Comparison of ENCODE assay signal across 8 mouse cellular contexts in genomic region chr14:73524766-73525448, GRCm38 (mm10). TPM values are rescaled to one million over a fixed set of nuclear protein-coding genes. Genes with fewer than 3 reads are reported as not detected.
A peak's percentile ranks its signal among the peaks of the same experiment; 100 is the strongest.
DNase-seq lines count a peak whose midpoint lies in the region; ATAC-seq and TF ChIP-seq lines count a peak whose summit lies in the region.

TSS of gene Sucla2 (plus strand) at chr14:73525319.

- ATAC-seq in embryonic facial prominence, embryonic 15.5 days (ENCODE audit: insufficient number of reproducible peaks, low FRiP score, low TSS enrichment, low read depth): peak; percentile 99
- peak; percentile 100 for ATAC-seq in limb, embryonic 14.5 days (ENCODE audit: low FRiP score, low read depth)
- ATAC-seq in midbrain, postnatal 0 days (ENCODE audit: low FRiP score): peak; percentile 99

- peak; percentile 99 for TF ChIP-seq CTCF in bone marrow, adult 2 months (IDR thresholded peaks at IDR 0.05; ENCODE audit: control insufficient read depth, insufficient read depth, low read length)
- peak; percentile 99 for TF ChIP-seq CTCF in midbrain, postnatal 0 days (IDR thresholded peaks at IDR 0.05)

- H3K9ac ChIP-seq in embryonic facial prominence, embryonic 15.5 days: peak within 1 kb of the TSS; percentile 33; the same call in 1 of the 2 replicates
- peak within 1 kb of the TSS; percentile 62 for H3K9ac ChIP-seq in limb, embryonic 14.5 days (ENCODE audit: low read depth, low read length, severe bottlenecking)
- H3K9ac ChIP-seq in midbrain, postnatal 0 days (replicated peaks; ENCODE audit: low read length, poor library complexity, severe bottlenecking): peak within 1 kb of the TSS; percentile 48

- H3K27ac ChIP-seq in bone marrow, adult 2 months (ENCODE audit: control insufficient read depth, insufficient read depth, low read depth, low read length, poor library complexity): peak within 1 kb of the TSS; percentile 89
- H3K27ac ChIP-seq in embryonic facial prominence, embryonic 15.5 days (replicated peaks): peak within 1 kb of the TSS; percentile 90
- H3K27ac ChIP-seq in limb, embryonic 14.5 days (replicated peaks; ENCODE audit: low read depth, low read length): peak within 1 kb of the TSS; percentile 79
- H3K27ac ChIP-seq in midbrain, postnatal 0 days (ENCODE audit: low read depth, low read length): peak within 1 kb of the TSS; percentile 91

- peak; percentile 65; the same call in 1 of the 2 replicates for TF ChIP-seq POLR2A in bone marrow, adult 2 months (IDR thresholded peaks at IDR 0.05; ENCODE audit: borderline replicate concordance, control insufficient read depth, low read depth, low read length)
- no peak for TF ChIP-seq POLR2A in limb, embryonic 14.5 days (IDR thresholded peaks at IDR 0.05; ENCODE audit: borderline replicate concordance, extremely low read depth, insufficient read depth, insufficient read length)

- peak within 1 kb of the TSS; percentile 44 for H3K4me2 ChIP-seq in embryonic facial prominence, embryonic 15.5 days (replicated peaks)
- peak within 1 kb of the TSS; percentile 35 for H3K4me2 ChIP-seq in limb, embryonic 14.5 days (replicated peaks; ENCODE audit: low read depth, low read length, severe bottlenecking)
- peak within 1 kb of the TSS; percentile 36 for H3K4me2 ChIP-seq in midbrain, postnatal 0 days (ENCODE audit: low read depth, low read length, poor library complexity, severe bottlenecking)

- H3K27me3 ChIP-seq in embryonic facial prominence, embryonic 15.5 days: no peaks in the 10 kb centered on the region
- H3K27me3 ChIP-seq in limb, embryonic 14.5 days (ENCODE audit: control insufficient read depth, insufficient read depth, low read length): no peaks in the 10 kb centered on the region
- H3K27me3 ChIP-seq in midbrain, postnatal 0 days (ENCODE audit: insufficient read depth, low read length): no peaks in the 10 kb centered on the region

- H3K9me3 ChIP-seq in embryonic facial prominence, embryonic 15.5 days (replicated peaks): no peaks in the 10 kb centered on the region
- no peaks in the 10 kb centered on the region for H3K9me3 ChIP-seq in limb, embryonic 14.5 days (ENCODE audit: control insufficient read depth, low read length)
- no peaks in the 10 kb centered on the region for H3K9me3 ChIP-seq in midbrain, postnatal 0 days (ENCODE audit: low read length)

- peak; percentile 97 for DNase-seq in 416B (ENCODE audit: low read depth)
- peak; percentile 94 for DNase-seq in heart, adult 8-10 months (ENCODE audit: low spot score)
- DNase-seq in kidney, adult 9 months: peak; percentile 96
- peak; percentile 97 for DNase-seq in limb, embryonic 14.5 days (ENCODE audit: low spot score)
- DNase-seq in midbrain, postnatal 0 days (ENCODE audit: low spot score): peak; percentile 97
- DNase-seq in spleen, postnatal 14 days (ENCODE audit: low spot score in 2 of 2): peak; percentile 85 to 91

- peak within 1 kb of the TSS; percentile 73 for H3K4me3 ChIP-seq in bone marrow, adult 2 months (replicated peaks; ENCODE audit: control insufficient read depth, low read depth, low read length)
- H3K4me3 ChIP-seq in embryonic facial prominence, embryonic 15.5 days (replicated peaks): peak within 1 kb of the TSS; percentile 56
- H3K4me3 ChIP-seq in limb, embryonic 14.5 days (replicated peaks; ENCODE audit: low read length): peak within 1 kb of the TSS; percentile 48
- H3K4me3 ChIP-seq in midbrain, postnatal 0 days (ENCODE audit: low read depth, low read length): peak within 1 kb of the TSS; percentile 46

- WGBS in bone marrow, adult 2 months: under 1% methylated on average over 41 of the region's 41 CpGs
- WGBS in embryonic facial prominence, embryonic 15.5 days: under 1% methylated on average over 41 of the region's 41 CpGs
- WGBS in limb, embryonic 14.5 days: 0% methylated on average over 20 of the region's 41 CpGs
- WGBS in midbrain, postnatal 0 days: under 1% methylated on average over 36 of the region's 41 CpGs

- no peaks in the 10 kb centered on the region for H3K36me3 ChIP-seq in embryonic facial prominence, embryonic 15.5 days
- H3K36me3 ChIP-seq in limb, embryonic 14.5 days (ENCODE audit: control insufficient read depth, insufficient read depth, low read length): no peaks in the 10 kb centered on the region
- no peaks in the 10 kb centered on the region for H3K36me3 ChIP-seq in midbrain, postnatal 0 days (ENCODE audit: insufficient read depth, low read length)

- H3K4me1 ChIP-seq in bone marrow, adult 2 months (ENCODE audit: control insufficient read depth, insufficient read depth, low read length): no peaks in the 10 kb centered on the region; the same call in 1 of the 2 replicates
- H3K4me1 ChIP-seq in embryonic facial prominence, embryonic 15.5 days: no peaks in the 10 kb centered on the region
- H3K4me1 ChIP-seq in limb, embryonic 14.5 days (ENCODE audit: control insufficient read depth, insufficient read depth, low read length): no peaks in the 10 kb centered on the region
- no peaks in the 10 kb centered on the region for H3K4me1 ChIP-seq in midbrain, postnatal 0 days (ENCODE audit: insufficient read depth, low read length)

RNA-seq across cellular contexts. Expression of gene Sucla2, which starts in this region (rescaled TPM):
- polyA plus RNA-seq in bone marrow, adult 2 months (2011; ENCODE audit: insufficient read depth, insufficient read length, low replicate concordance, missing spikeins): 24.3 and 29.9 TPM in 2 replicates
- 99.6 and 106 TPM in 2 replicates for polyA plus RNA-seq in embryonic facial prominence, embryonic 15.5 days (2015; fragmentation: Nextera tagmentation; extraction: Ambion mirVana)
- total RNA-seq in heart, adult 8-10 months (2022): 100 to 1,000 TPM; 674 to 810 (median 734) TPM
- polyA plus RNA-seq in limb, embryonic 14.5 days (2012; rRNA removed): 33.2 and 55.6 TPM in 2 replicates
- polyA plus RNA-seq in limb, embryonic 14.5 days (2014; fragmentation: Nextera tagmentation; extraction: Ambion mirVana): 94.4 and 97.7 TPM in 2 replicates
- total RNA-seq in midbrain, postnatal 0 days (2014; rRNA removed): 70.5 and 96.7 TPM in 2 replicates
- polyA plus RNA-seq in midbrain, postnatal 0 days (2015; fragmentation: Nextera tagmentation; extraction: Ambion mirVana): 149 and 150 TPM in 2 replicates

Comparison
In these comparisons a context has a peak if more than half of its experiments do, and no peak if none do; other contexts are left out.
1. Peak in every context shown above with its lines: DNase-seq, ATAC-seq, H3K4me3 ChIP-seq and H3K27ac ChIP-seq.